Mouse (Mus musculus): ENCODE results near the gene Hist1h4k. TPM values are rescaled to one million over a fixed set of nuclear protein-coding genes. Genes with fewer than 3 reads are reported as not detected.
"Not testable (repeated sequence)": the region's sequence is repeated elsewhere in the genome, so short reads cannot be mapped to it uniquely, and the experiment has no call there.

The Hist1h4k gene
- polyA plus RNA-seq, 1 experiment from 2014 or later = 6.0 TPM

DNA sequence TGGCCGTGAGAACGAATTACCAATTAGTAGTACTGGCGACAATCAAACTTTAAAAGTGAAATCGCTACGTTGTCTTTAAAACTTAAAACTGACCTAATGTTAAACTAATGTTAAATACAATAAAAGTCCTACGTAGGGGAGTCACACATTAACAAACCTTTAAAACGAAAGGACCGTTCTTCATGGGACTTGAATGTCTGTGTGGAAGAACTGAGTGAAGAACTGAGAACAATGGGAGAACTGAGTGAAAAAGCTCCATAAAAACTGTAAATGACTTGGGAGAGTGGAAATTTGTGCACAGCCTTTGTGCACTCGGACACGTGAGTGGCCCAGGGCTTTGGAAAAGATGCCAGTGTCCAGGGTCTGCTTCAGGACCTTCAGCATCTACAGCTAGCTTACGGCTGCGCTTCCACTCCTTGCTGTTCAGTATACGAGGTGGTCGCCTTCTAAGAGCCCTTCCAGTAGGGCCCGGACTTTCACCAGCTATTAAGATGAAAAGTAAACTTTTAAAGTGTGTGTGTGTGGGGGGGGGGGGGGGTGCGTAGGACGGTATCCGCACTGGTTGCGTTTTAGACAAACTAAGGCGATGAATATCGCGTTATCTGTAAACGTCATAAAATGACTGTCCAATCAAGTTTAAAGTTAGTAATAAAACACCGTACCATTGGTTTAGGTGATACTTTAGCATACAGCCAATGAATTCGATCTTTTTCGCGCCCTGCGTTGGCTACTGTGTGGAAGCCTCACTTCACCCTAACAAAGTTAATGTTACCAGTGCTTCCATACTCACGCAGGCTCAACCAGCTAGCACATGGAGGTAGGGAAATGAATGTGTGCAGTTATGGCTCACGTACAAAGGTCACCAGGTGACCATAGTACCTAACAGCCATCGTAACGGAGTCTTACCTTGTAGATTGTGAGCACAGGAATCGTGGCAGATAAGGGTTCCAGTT lies 28.8 kb upstream of the Hist1h4k start:
- ATAC-seq (ENCODE audit: low FRiP score) = peak; percentile 84
- peak overlapping the region; percentile 94 for H3K4me2 ChIP-seq
- peak; percentile 97 for DNase-seq (ENCODE audit: low spot score, missing footprints)
- H3K4me3 ChIP-seq (ENCODE audit: low read depth, low read length) = peak overlapping the region; percentile 46
- peaks cover 22% of the 10 kb centered on the region for H3K4me1 ChIP-seq (ENCODE audit: control insufficient read depth, insufficient read depth, low read length)
- 5% methylated on average over 33 of the region's 33 CpGs for WGBS
- peak overlapping the region; percentile 79 for H3K9ac ChIP-seq (ENCODE audit: low read length)
- no peaks in the 10 kb centered on the region for H3K36me3 ChIP-seq (ENCODE audit: control insufficient read depth, insufficient read depth, low read length)
- no peaks in the 10 kb centered on the region for H3K27me3 ChIP-seq (ENCODE audit: control insufficient read depth, insufficient read depth, low read length)
- H3K9me3 ChIP-seq (ENCODE audit: control insufficient read depth, low read length) = no peaks in the 10 kb centered on the region
- peak overlapping the region; percentile 98 for H3K27ac ChIP-seq (ENCODE audit: low read depth, low read length)

DNA sequence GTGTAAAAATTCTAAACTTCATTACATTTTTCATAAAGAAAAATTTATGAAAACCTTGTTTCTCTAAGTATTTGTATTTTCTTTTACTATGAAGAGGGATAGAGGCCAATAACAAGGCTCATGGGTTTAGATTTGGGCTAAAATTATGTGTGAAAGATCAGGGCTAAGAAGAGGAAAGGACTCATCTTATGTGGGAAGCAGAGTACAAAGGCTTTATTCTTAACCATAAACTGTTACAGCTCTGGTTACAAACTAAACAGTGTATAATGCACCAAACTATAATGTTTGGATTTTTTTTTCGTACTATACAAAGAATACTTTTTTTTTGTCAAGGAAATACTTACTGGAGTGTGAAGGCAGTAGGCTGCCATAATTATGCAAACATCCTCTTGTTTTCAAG lies 5.4 kb upstream of the Hist1h4k start:
- WGBS = 72% methylated on average over 1 of the region's 1 CpGs
- H3K4me3 ChIP-seq (ENCODE audit: low read depth, low read length) = no peak overlapping the region
- no peak overlapping the region for H3K4me2 ChIP-seq

GRCm38 (mm10) chr13:21754294-21755001 lies 4.1 kb upstream of the Hist1h4k start:
- Histone ChIP-seq H3K9ac (ENCODE audit: low read length) (peak overlapping the region; percentile 69), H3K4me2 (peak overlapping the region; percentile 62), H3K4me3 (ENCODE audit: low read depth, low read length) (peak overlapping the region; percentile 44), H3K27ac (ENCODE audit: low read depth, low read length) (peak overlapping the region; percentile 91)
- ATAC-seq (ENCODE audit: low FRiP score); H3K27me3 ChIP-seq (ENCODE audit: control insufficient read depth, insufficient read depth, low read length); H3K36me3 ChIP-seq (ENCODE audit: control insufficient read depth, insufficient read depth, low read length); H3K4me1 ChIP-seq (ENCODE audit: control insufficient read depth, insufficient read depth, low read length); H3K9me3 ChIP-seq (ENCODE audit: control insufficient read depth, low read length): not testable (repeated sequence)
- DNase-seq (ENCODE audit: low spot score, missing footprints) = peak; percentile 92
- WGBS = 1% methylated on average over 15 of the region's 26 CpGs

More for the DNA sequence above, 5.4 kb upstream of the Hist1h4k start:
- 0 out of 2 replicates have a peak, but pooled peaks cover 6% of the 10 kb centered on the region for H3K4me1 ChIP-seq (ENCODE audit: control insufficient read depth, insufficient read depth, low read length)
- no peak for ATAC-seq (ENCODE audit: low FRiP score)
- DNase-seq (ENCODE audit: low spot score, missing footprints) = no peak
- H3K9me3 ChIP-seq (ENCODE audit: control insufficient read depth, low read length) = no peaks in the 10 kb centered on the region
- no peaks in the 10 kb centered on the region for H3K36me3 ChIP-seq (ENCODE audit: control insufficient read depth, insufficient read depth, low read length)
- H3K27me3 ChIP-seq (ENCODE audit: control insufficient read depth, insufficient read depth, low read length) = no peaks in the 10 kb centered on the region
- no peak overlapping the region for H3K9ac ChIP-seq (ENCODE audit: low read length)
- no peak overlapping the region for H3K27ac ChIP-seq (ENCODE audit: low read depth, low read length)

DNA sequence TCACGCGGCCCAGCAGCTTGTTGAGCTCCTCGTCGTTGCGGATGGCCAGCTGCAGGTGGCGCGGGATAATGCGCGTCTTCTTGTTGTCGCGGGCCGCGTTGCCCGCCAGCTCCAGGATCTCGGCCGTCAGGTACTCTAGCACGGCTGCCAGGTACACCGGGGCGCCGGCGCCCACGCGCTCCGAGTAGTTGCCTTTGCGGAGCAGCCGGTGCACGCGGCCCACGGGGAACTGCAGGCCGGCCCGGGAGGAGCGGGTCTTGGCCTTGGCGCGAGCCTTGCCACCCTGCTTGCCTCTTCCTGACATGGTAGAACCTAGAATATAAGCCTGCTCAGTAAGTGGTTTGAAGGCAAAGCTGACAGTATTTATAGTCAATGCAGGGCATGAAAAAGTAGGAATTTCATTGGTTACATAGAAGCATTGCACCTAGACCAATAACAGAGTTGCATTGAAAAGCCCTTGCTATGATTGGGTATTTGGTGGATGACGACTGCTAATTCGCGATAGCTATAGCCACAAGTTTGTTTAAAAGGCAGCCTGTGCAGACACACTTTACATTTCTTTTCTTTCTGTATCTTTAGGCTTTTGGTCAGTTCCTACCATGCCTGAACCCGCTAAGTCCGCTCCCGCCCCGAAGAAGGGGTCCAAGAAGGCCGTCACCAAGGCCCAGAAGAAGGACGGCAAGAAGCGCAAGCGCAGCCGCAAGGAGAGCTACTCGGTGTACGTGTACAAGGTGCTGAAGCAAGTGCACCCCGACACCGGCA lies 3.4 kb upstream of the Hist1h4k start, which contains the start of the genes Hist1h2ak and Hist1h2bn:
Gene Hist1h2ak, minus strand, starts transcription at position 304 of the 762 bp plus-strand sequence.
Gene Hist1h2bn, plus strand, starts transcription at position 600 of the 762 bp plus-strand sequence.
- not testable (repeated sequence) for H3K9me3 ChIP-seq (ENCODE audit: control insufficient read depth, low read length); H3K27me3 ChIP-seq (ENCODE audit: control insufficient read depth, insufficient read depth, low read length); H3K36me3 ChIP-seq (ENCODE audit: control insufficient read depth, insufficient read depth, low read length)
- Histone ChIP-seq H3K4me3 (ENCODE audit: low read depth, low read length) (peak within 1 kb of the TSS; percentile 44), H3K9ac (ENCODE audit: low read length) (peak within 1 kb of the TSS; percentile 72), H3K4me2 (peak within 1 kb of the TSS; percentile 62), H3K4me1 (ENCODE audit: control insufficient read depth, insufficient read depth, low read length) (peaks cover 10% of the 10 kb centered on the region; the same call in 1 of the 2 replicates), H3K27ac (ENCODE audit: low read depth, low read length) (peak within 1 kb of the TSS; percentile 91)
- ATAC-seq (ENCODE audit: low FRiP score) (peak; percentile 92), DNase-seq (ENCODE audit: low spot score, missing footprints) (peak; percentile 96)
- WGBS = under 1% methylated on average over 35 of the region's 50 CpGs

DNA sequence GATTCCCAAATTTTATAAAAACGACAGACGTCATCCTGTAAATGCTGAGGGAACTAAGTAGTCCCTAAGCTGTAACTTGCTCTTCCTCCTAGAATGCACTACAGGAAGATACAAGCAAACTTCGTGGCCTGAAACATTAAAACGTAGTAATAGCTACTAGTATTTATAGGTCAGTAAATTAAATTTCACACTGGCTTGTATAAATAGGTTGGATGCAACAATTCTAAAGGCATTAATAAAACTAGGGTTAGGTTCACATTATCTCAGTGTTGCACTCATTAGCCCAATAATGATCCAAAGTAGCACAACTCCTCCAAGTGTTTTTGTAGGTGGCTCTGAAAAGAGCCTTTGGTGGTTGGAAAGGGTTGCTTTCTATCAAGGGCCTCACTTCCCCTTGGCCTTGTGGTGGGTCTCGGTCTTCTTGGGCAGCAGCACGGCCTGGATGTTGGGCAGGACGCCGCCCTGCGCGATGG lies 2.8 kb upstream of the Hist1h4k start:
- WGBS = 2% methylated on average over 10 of the region's 10 CpGs
- Histone ChIP-seq H3K4me3 (ENCODE audit: low read depth, low read length) (peak overlapping the region; percentile 34), H3K4me2 (peak overlapping the region; percentile 61), H3K36me3 (ENCODE audit: control insufficient read depth, insufficient read depth, low read length) (no peaks in the 10 kb centered on the region), H3K9me3 (ENCODE audit: control insufficient read depth, low read length) (no peaks in the 10 kb centered on the region), H3K9ac (ENCODE audit: low read length) (peak overlapping the region; percentile 72), H3K27ac (ENCODE audit: low read depth, low read length) (peak overlapping the region; percentile 91), H3K27me3 (ENCODE audit: control insufficient read depth, insufficient read depth, low read length) (no peaks in the 10 kb centered on the region), H3K4me1 (ENCODE audit: control insufficient read depth, insufficient read depth, low read length) (peaks cover 10% of the 10 kb centered on the region; the same call in 1 of the 2 replicates)
- ATAC-seq (ENCODE audit: low FRiP score) (no peak), DNase-seq (ENCODE audit: low spot score, missing footprints) (peak; percentile 93)

DNA sequence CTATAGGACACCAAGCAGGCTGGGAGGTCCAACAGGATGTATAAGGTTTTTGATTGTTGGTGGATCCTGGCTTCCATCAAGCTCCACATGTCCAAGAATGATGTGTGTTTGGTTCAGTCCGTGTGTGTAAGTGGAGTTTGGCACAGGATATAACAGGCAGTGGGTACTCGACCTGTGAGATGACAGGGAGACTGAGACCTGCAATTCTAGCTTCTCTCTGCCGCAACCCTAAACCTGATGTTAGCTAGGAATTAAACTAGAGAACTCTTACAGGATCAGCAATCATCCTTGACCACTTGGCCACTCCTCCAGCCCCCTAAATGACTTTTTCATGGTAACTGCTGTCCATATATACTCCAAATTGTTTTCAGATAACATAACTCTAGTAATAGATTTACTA lies 2.1 kb upstream of the Hist1h4k start:
- Histone ChIP-seq H3K4me2 (peak overlapping the region; percentile 61), H3K36me3 (ENCODE audit: control insufficient read depth, insufficient read depth, low read length) (no peaks in the 10 kb centered on the region), H3K4me3 (ENCODE audit: low read depth, low read length) (no peak overlapping the region), H3K27ac (ENCODE audit: low read depth, low read length) (peak overlapping the region; percentile 91), H3K9me3 (ENCODE audit: control insufficient read depth, low read length) (no peaks in the 10 kb centered on the region), H3K9ac (ENCODE audit: low read length) (peak overlapping the region; percentile 72; the same call in 1 of the 2 replicates), H3K4me1 (ENCODE audit: control insufficient read depth, insufficient read depth, low read length) (peaks cover 10% of the 10 kb centered on the region; the same call in 1 of the 2 replicates), H3K27me3 (ENCODE audit: control insufficient read depth, insufficient read depth, low read length) (no peaks in the 10 kb centered on the region)
- 42% methylated on average over 3 of the region's 3 CpGs for WGBS
- peak; percentile 89 for DNase-seq (ENCODE audit: low spot score, missing footprints)
- no peak for ATAC-seq (ENCODE audit: low FRiP score)

DNA sequence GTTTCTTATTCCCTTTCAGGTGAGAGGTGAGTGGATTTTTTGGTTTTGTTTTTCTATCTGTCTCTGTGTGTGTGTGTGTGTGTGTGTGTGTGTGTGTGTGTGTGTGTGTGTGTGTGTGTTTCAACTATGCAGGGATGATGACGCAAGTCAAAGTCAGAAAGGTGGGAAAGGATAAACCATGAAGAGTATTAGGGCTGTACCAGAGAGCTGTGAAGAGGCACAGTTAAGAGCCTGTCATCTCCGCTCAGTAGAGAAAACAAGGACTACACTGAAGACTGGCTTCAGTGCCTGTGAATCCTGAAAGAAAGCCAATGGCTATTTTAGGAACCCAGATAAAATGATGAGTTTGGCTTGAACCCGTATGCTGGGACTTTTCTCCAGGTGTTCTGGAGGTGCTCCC lies 1.5 kb upstream of the Hist1h4k start:
- DNase-seq (ENCODE audit: low spot score, missing footprints) (no peak), ATAC-seq (ENCODE audit: low FRiP score) (no peak)
- Histone ChIP-seq H3K9me3 (ENCODE audit: control insufficient read depth, low read length) (no peaks in the 10 kb centered on the region), H3K27me3 (ENCODE audit: control insufficient read depth, insufficient read depth, low read length) (no peaks in the 10 kb centered on the region), H3K36me3 (ENCODE audit: control insufficient read depth, insufficient read depth, low read length) (no peaks in the 10 kb centered on the region), H3K9ac (ENCODE audit: low read length) (no peak overlapping the region), H3K4me3 (ENCODE audit: low read depth, low read length) (no peak overlapping the region), H3K4me1 (ENCODE audit: control insufficient read depth, insufficient read depth, low read length) (peaks cover 10% of the 10 kb centered on the region; the same call in 1 of the 2 replicates), H3K27ac (ENCODE audit: low read depth, low read length) (peak overlapping the region; percentile 91), H3K4me2 (no peak overlapping the region)
- 77% methylated on average over 3 of the region's 3 CpGs for WGBS

DNA sequence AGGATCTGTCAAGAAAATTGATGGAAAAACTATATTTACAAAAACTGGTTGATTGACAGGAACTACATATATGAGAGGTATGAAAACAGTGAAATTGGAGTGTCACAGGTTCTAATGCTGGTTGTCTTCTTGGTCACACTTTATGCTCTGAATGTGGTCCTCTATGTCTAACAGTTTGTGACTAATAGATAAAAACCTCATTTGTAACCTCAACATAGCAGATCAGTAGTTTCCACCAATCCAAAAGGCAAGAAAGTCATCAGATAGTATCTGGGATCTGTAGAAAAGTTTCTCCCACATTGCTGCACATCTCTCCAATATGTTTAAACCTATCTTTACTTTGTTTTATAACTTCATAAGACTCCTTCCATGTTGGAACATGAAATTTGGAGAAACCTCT lies 1.1 kb upstream of the Hist1h4k start:
- DNase-seq (ENCODE audit: low spot score, missing footprints) = no peak
- Histone ChIP-seq H3K36me3 (ENCODE audit: control insufficient read depth, insufficient read depth, low read length) (no peaks in the 10 kb centered on the region), H3K4me1 (ENCODE audit: control insufficient read depth, insufficient read depth, low read length) (peaks cover 10% of the 10 kb centered on the region; the same call in 1 of the 2 replicates), H3K9me3 (ENCODE audit: control insufficient read depth, low read length) (no peaks in the 10 kb centered on the region), H3K9ac (ENCODE audit: low read length) (no peak overlapping the region), H3K27ac (ENCODE audit: low read depth, low read length) (peak overlapping the region; percentile 40; the same call in 1 of the 2 replicates), H3K4me2 (no peak overlapping the region), H3K27me3 (ENCODE audit: control insufficient read depth, insufficient read depth, low read length) (no peaks in the 10 kb centered on the region), H3K4me3 (ENCODE audit: low read depth, low read length) (no peak overlapping the region)
- no peak for ATAC-seq (ENCODE audit: low FRiP score)

Data from midbrain, embryonic 11.5 days (tissue).